Comparison of ENCODE assay signal across 27 mouse cellular contexts in genomic region chr11:56092891-56093290, GRCm38 (mm10). TPM values are rescaled to one million over a fixed set of nuclear protein-coding genes. Genes with fewer than 3 reads are reported as not detected.
DNase-seq lines count a peak whose midpoint lies in the region; ATAC-seq and TF ChIP-seq lines count a peak whose summit lies in the region.
"Had no signal": no experiment of that assay in that cellular context is flagged by ENCODE, and none has a peak within 500 bp of the region (broad histone marks: within the 10 kb centered on the region; RNA-seq: fewer than 3 reads in every experiment).

No protein-coding gene starts in this region.

- H3K36me3 ChIP-seq in midbrain, embryonic 11.5 days (ENCODE audit: control insufficient read depth, insufficient read depth, low read length): no peaks in the 10 kb centered on the region
- H3K36me3 ChIP-seq in midbrain, postnatal 0 days (ENCODE audit: insufficient read depth, low read length): no peaks in the 10 kb centered on the region
- H3K36me3 ChIP-seq in ES-E14 (ENCODE audit: control insufficient read depth, insufficient read depth, low read length, poor library complexity, severe bottlenecking): no peaks in the 10 kb centered on the region
- H3K36me3 ChIP-seq: embryonic facial prominence, embryonic 13.5 days; embryonic facial prominence, embryonic 15.5 days; forebrain, embryonic 10.5 days; forebrain, embryonic 12.5 days had no signal

- no peak for ATAC-seq in midbrain, embryonic 11.5 days (ENCODE audit: low FRiP score)
- ATAC-seq in midbrain, postnatal 0 days (ENCODE audit: low FRiP score): no peak
- ATAC-seq: forebrain, embryonic 14.5 days; forebrain, embryonic 16.5 days had no signal

- H3K4me1 ChIP-seq in midbrain, embryonic 11.5 days (ENCODE audit: control insufficient read depth, insufficient read depth, low read length): no peaks in the 10 kb centered on the region
- H3K4me1 ChIP-seq in midbrain, postnatal 0 days (ENCODE audit: insufficient read depth, low read length): no peaks in the 10 kb centered on the region
- no peaks in the 10 kb centered on the region for H3K4me1 ChIP-seq in ES-E14 (ENCODE audit: control insufficient read depth in 2 of 2, insufficient read depth in 2 of 2, low read length in 2 of 2, poor library complexity in 1 of 2)
- H3K4me1 ChIP-seq: embryonic facial prominence, embryonic 13.5 days; embryonic facial prominence, embryonic 15.5 days; forebrain, embryonic 10.5 days; forebrain, embryonic 12.5 days had no signal

- in situ Hi-C loops in ES-E14 (cut with MboI; ENCODE audit: low sequenced_read_pairs in 2 of 2, unreplicated experiment in 2 of 2): no loop called here

- DNase-seq in midbrain, embryonic 11.5 days (ENCODE audit: low spot score, missing footprints): peak; percentile 80
- no peak for DNase-seq in midbrain, postnatal 0 days (ENCODE audit: low spot score)
- DNase-seq in ES-E14 (ENCODE audit: low read depth, low spot score) (peak; percentile 9), ZHBTc4 (ENCODE audit: low read depth, low spot score) (peak; percentile 64)
- DNase-seq in left cerebral cortex, adult 9 months (ENCODE audit: low spot score in 2 of 2): no peak
- no peak for DNase-seq in kidney, postnatal 14 days
- DNase-seq: adrenal gland, adult 2 months; adrenal gland, postnatal 10 days; adrenal gland, postnatal 25 days; cerebellum, adult 11 months; cerebellum, adult 18-20 months; cerebellum, adult 8-10 months; cerebellum, adult 9-11 months; cerebellum, postnatal 14 days; cerebellum, postnatal 36 days; embryo, embryonic 11 days had no signal

- H3K27ac ChIP-seq in midbrain, embryonic 11.5 days (ENCODE audit: low read depth, low read length): no peak overlapping the region
- H3K27ac ChIP-seq in midbrain, postnatal 0 days (ENCODE audit: low read depth, low read length): no peak overlapping the region
- H3K27ac ChIP-seq in ES-E14 (ENCODE audit: insufficient read depth, low read depth, low read length, poor library complexity, severe bottlenecking): no peak overlapping the region
- H3K27ac ChIP-seq: embryonic facial prominence, embryonic 13.5 days; embryonic facial prominence, embryonic 15.5 days; forebrain, embryonic 10.5 days; forebrain, embryonic 12.5 days had no signal

- no peak for TF ChIP-seq CTCF in midbrain, postnatal 0 days (IDR thresholded peaks at IDR 0.05)

- 27% methylated on average over 2 of the region's 2 CpGs for WGBS in midbrain, embryonic 11.5 days
- 22% methylated on average over 2 of the region's 2 CpGs for WGBS in midbrain, postnatal 0 days

- H3K9ac ChIP-seq in midbrain, embryonic 11.5 days (ENCODE audit: low read length): no peak overlapping the region
- no peak overlapping the region for H3K9ac ChIP-seq in midbrain, postnatal 0 days (replicated peaks; ENCODE audit: low read length, poor library complexity, severe bottlenecking)
- no peak overlapping the region for H3K9ac ChIP-seq in ES-E14 (ENCODE audit: insufficient read depth, low read depth, low read length, poor library complexity, severe bottlenecking)
- H3K9ac ChIP-seq: embryonic facial prominence, embryonic 13.5 days; embryonic facial prominence, embryonic 15.5 days; forebrain, embryonic 12.5 days had no signal

- no peaks in the 10 kb centered on the region for H3K27me3 ChIP-seq in midbrain, embryonic 11.5 days (ENCODE audit: control insufficient read depth, insufficient read depth, low read length)
- H3K27me3 ChIP-seq in midbrain, postnatal 0 days (ENCODE audit: insufficient read depth, low read length): no peaks in the 10 kb centered on the region
- H3K27me3 ChIP-seq: embryonic facial prominence, embryonic 13.5 days; embryonic facial prominence, embryonic 15.5 days; forebrain, embryonic 12.5 days had no signal

- no peak overlapping the region for H3K4me2 ChIP-seq in midbrain, embryonic 11.5 days
- H3K4me2 ChIP-seq in midbrain, postnatal 0 days (ENCODE audit: low read depth, low read length, poor library complexity, severe bottlenecking): no peak overlapping the region
- H3K4me2 ChIP-seq: embryonic facial prominence, embryonic 13.5 days; embryonic facial prominence, embryonic 15.5 days; forebrain, embryonic 12.5 days had no signal

- no peak overlapping the region for H3K4me3 ChIP-seq in midbrain, embryonic 11.5 days (ENCODE audit: low read depth, low read length)
- no peak overlapping the region for H3K4me3 ChIP-seq in midbrain, postnatal 0 days (ENCODE audit: low read depth, low read length)
- H3K4me3 ChIP-seq in ES-E14 (ENCODE audit: insufficient read depth in 1 of 2, low read depth in 1 of 2, low read length in 2 of 2, poor library complexity in 1 of 2, severe bottlenecking in 1 of 2): no peak overlapping the region
- H3K4me3 ChIP-seq: embryonic facial prominence, embryonic 13.5 days; embryonic facial prominence, embryonic 15.5 days; erythroblast, embryonic 14.5 days; forebrain, embryonic 10.5 days; forebrain, embryonic 12.5 days had no signal

- H3K9me3 ChIP-seq in midbrain, embryonic 11.5 days (ENCODE audit: control insufficient read depth, low read length): no peaks in the 10 kb centered on the region
- H3K9me3 ChIP-seq in midbrain, postnatal 0 days (ENCODE audit: low read length): no peaks in the 10 kb centered on the region
- H3K9me3 ChIP-seq in ES-E14 (ENCODE audit: control insufficient read depth, insufficient read depth, low read depth, low read length): no peaks in the 10 kb centered on the region
- H3K9me3 ChIP-seq: embryonic facial prominence, embryonic 13.5 days; embryonic facial prominence, embryonic 15.5 days; forebrain, embryonic 10.5 days; forebrain, embryonic 12.5 days had no signal

TF ChIP-seq in ES-E14, 5 proteins besides CTCF, POLR2A, EP300 and RAD21:
- TF ChIP-seq ZC3H11A (IDR thresholded peaks at IDR 0.05; ENCODE audit: borderline replicate concordance, low read depth, low read length): no peak
- TF ChIP-seq HCFC1 (IDR thresholded peaks at IDR 0.05; ENCODE audit: borderline replicate concordance, insufficient read depth, low read length): no peak
- TF ChIP-seq MAFK (IDR thresholded peaks at IDR 0.05; ENCODE audit: insufficient read depth, low read depth, low read length): no peak
- TF ChIP-seq ZNF384 (IDR thresholded peaks at IDR 0.05; ENCODE audit: low read depth, low read length): no peak
- no peak for TF ChIP-seq CHD2 (IDR thresholded peaks at IDR 0.05; ENCODE audit: low read depth, low read length)

RNA-seq across cellular contexts. Expression of gene Nmur2, which starts 52.1 kb away (rescaled TPM):
- 0.07 and 0.23 TPM in 2 replicates for polyA plus RNA-seq in midbrain, embryonic 11.5 days (2014; fragmentation: Nextera tagmentation; extraction: Ambion mirVana)
- total RNA-seq in midbrain, postnatal 0 days (2014; rRNA removed): 0.09 and 0.22 TPM in 2 replicates
- 0.27 and 0.57 TPM in 2 replicates for polyA plus RNA-seq in midbrain, postnatal 0 days (2015; fragmentation: Nextera tagmentation; extraction: Ambion mirVana)
- total RNA-seq in ES-E14 (2012; rRNA removed): not detected in 2 replicates
- total RNA-seq: adrenal gland, adult 2 months; adrenal gland, postnatal 10 days; adrenal gland, postnatal 25 days; adrenal gland, postnatal 4 days; common myeloid progenitor, adult 5-6 weeks; MEL had no signal
- polyA plus RNA-seq: adrenal gland, adult 2 months; C2C12; erythroblast, embryonic 14.5 days; forebrain, embryonic 10.5 days; forebrain, embryonic 12.5 days had no signal

Comparison
In these comparisons a context has a peak if more than half of its experiments do, and no peak if none do; other contexts are left out.
1. DNase-seq: peak in midbrain, embryonic 11.5 days (single experiment), ES-E14 (single experiment) and ZHBTc4 (single experiment); none in midbrain, postnatal 0 days (single experiment), left cerebral cortex, adult 9 months (0 of 2) and kidney, postnatal 14 days (single experiment).